12 mouse cellular contexts compared by ENCODE assay signal in genomic region chr5:142505695-142506423, GRCm38 (mm10). TPM values are rescaled to one million over a fixed set of nuclear protein-coding genes. Genes with fewer than 3 reads are reported as not detected.
A peak's percentile ranks its signal among the peaks of the same experiment; 100 is the strongest.
DNase-seq lines count a peak whose midpoint lies in the region; ATAC-seq and TF ChIP-seq lines count a peak whose summit lies in the region.
"Had no signal": no experiment of that assay in that cellular context is flagged by ENCODE, and none has a peak within 500 bp of the region (broad histone marks: within the 10 kb centered on the region; RNA-seq: fewer than 3 reads in every experiment).

No protein-coding gene starts in this region.

- H3K27ac ChIP-seq in hindbrain, postnatal 0 days: no peak overlapping the region
- no peak overlapping the region for H3K27ac ChIP-seq in hindbrain, embryonic 11.5 days (ENCODE audit: low read depth, low read length)
- H3K27ac ChIP-seq in embryonic facial prominence, embryonic 10.5 days (replicated peaks): no peak overlapping the region
- H3K27ac ChIP-seq: embryonic facial prominence, embryonic 13.5 days; liver, embryonic 13.5 days had no signal

- 0 out of 2 replicates have a peak, but pooled peaks cover 3% of the 10 kb centered on the region for H3K36me3 ChIP-seq in hindbrain, postnatal 0 days (ENCODE audit: insufficient read depth, low read length)
- H3K36me3 ChIP-seq in hindbrain, embryonic 11.5 days (ENCODE audit: control insufficient read depth, insufficient read depth, low read length): no peaks in the 10 kb centered on the region
- H3K36me3 ChIP-seq in C2C12 (ENCODE audit: control insufficient read depth, insufficient read depth): no peaks in the 10 kb centered on the region
- H3K36me3 ChIP-seq in embryonic facial prominence, embryonic 10.5 days (replicated peaks): no peaks in the 10 kb centered on the region
- H3K36me3 ChIP-seq: liver, embryonic 13.5 days had no signal

- ATAC-seq in hindbrain, postnatal 0 days: no peak
- no peak for ATAC-seq in hindbrain, embryonic 11.5 days (ENCODE audit: low FRiP score)

- peaks cover 14% of the 10 kb centered on the region for H3K4me1 ChIP-seq in hindbrain, postnatal 0 days (ENCODE audit: insufficient read depth, low read length)
- peaks cover 5% of the 10 kb centered on the region for H3K4me1 ChIP-seq in hindbrain, embryonic 11.5 days (replicated peaks; ENCODE audit: control insufficient read depth, insufficient read depth, low read length)
- peaks cover 30% of the 10 kb centered on the region for H3K4me1 ChIP-seq in embryonic facial prominence, embryonic 10.5 days
- H3K4me1 ChIP-seq: liver, embryonic 13.5 days had no signal

- no peak overlapping the region for H3K4me3 ChIP-seq in hindbrain, postnatal 0 days (ENCODE audit: low read length)
- no peak overlapping the region for H3K4me3 ChIP-seq in hindbrain, embryonic 11.5 days (ENCODE audit: low read depth, low read length)
- no peak overlapping the region for H3K4me3 ChIP-seq in C2C12 (ENCODE audit: insufficient read depth, poor library complexity, severe bottlenecking)
- H3K4me3 ChIP-seq in embryonic facial prominence, embryonic 10.5 days: no peak overlapping the region
- H3K4me3 ChIP-seq: embryonic facial prominence, embryonic 13.5 days; liver, embryonic 13.5 days had no signal

- no peak overlapping the region for H3K9ac ChIP-seq in hindbrain, postnatal 0 days (replicated peaks; ENCODE audit: low read length)
- no peak overlapping the region for H3K9ac ChIP-seq in hindbrain, embryonic 11.5 days (ENCODE audit: low read depth, low read length)
- H3K9ac ChIP-seq: embryonic facial prominence, embryonic 13.5 days; liver, embryonic 13.5 days had no signal

- no peaks in the 10 kb centered on the region for H3K79me3 ChIP-seq in C2C12 (ENCODE audit: low read depth)

- 79% methylated on average over 3 of the region's 3 CpGs for WGBS in hindbrain, postnatal 0 days
- 77% methylated on average over 3 of the region's 3 CpGs for WGBS in hindbrain, embryonic 11.5 days
- WGBS in embryonic facial prominence, embryonic 10.5 days: 74% methylated on average over 3 of the region's 3 CpGs

- H3K9me3 ChIP-seq in hindbrain, postnatal 0 days (ENCODE audit: low read length): no peaks in the 10 kb centered on the region
- no peaks in the 10 kb centered on the region for H3K9me3 ChIP-seq in hindbrain, embryonic 11.5 days (ENCODE audit: control insufficient read depth, low read length)
- H3K9me3 ChIP-seq in embryonic facial prominence, embryonic 10.5 days: no peaks in the 10 kb centered on the region
- H3K9me3 ChIP-seq: embryonic facial prominence, embryonic 13.5 days; liver, embryonic 13.5 days had no signal

- no peaks in the 10 kb centered on the region for H3K79me2 ChIP-seq in C2C12 (ENCODE audit: control insufficient read depth, insufficient read depth)

- H3K4me2 ChIP-seq in hindbrain, postnatal 0 days (ENCODE audit: low read depth, low read length): no peak overlapping the region
- H3K4me2 ChIP-seq in hindbrain, embryonic 11.5 days (replicated peaks; ENCODE audit: low read depth, low read length): no peak overlapping the region
- H3K4me2 ChIP-seq: embryonic facial prominence, embryonic 13.5 days; liver, embryonic 13.5 days had no signal

- no peaks in the 10 kb centered on the region for H3K27me3 ChIP-seq in hindbrain, postnatal 0 days (ENCODE audit: insufficient read depth, low read length)
- no peaks in the 10 kb centered on the region for H3K27me3 ChIP-seq in hindbrain, embryonic 11.5 days (ENCODE audit: control insufficient read depth, insufficient read depth, low read length)
- no peaks in the 10 kb centered on the region for H3K27me3 ChIP-seq in C2C12 (ENCODE audit: control insufficient read depth, insufficient read depth, insufficient read length)
- H3K27me3 ChIP-seq in embryonic facial prominence, embryonic 10.5 days (replicated peaks; ENCODE audit: low read depth, poor library complexity, severe bottlenecking): peaks cover 24% of the 10 kb centered on the region; the same call in 1 of the 2 replicates
- H3K27me3 ChIP-seq: embryonic facial prominence, embryonic 13.5 days had no signal

- TF ChIP-seq CTCF in hindbrain, postnatal 0 days (IDR thresholded peaks at IDR 0.05; ENCODE audit: low read depth): peak; percentile 57
- TF ChIP-seq CTCF in C2C12 (IDR thresholded peaks at IDR 0.05; ENCODE audit: control insufficient read depth, insufficient read depth, insufficient read length): peak; percentile 28
- 0 out of 2 replicates have a peak, but pooled peaks have one; percentile 19 for TF ChIP-seq CTCF in brain, embryonic 14.5 days (IDR thresholded peaks at IDR 0.05; ENCODE audit: borderline replicate concordance, extremely low read depth, insufficient read depth, insufficient read length)

- no peak for TF ChIP-seq POLR2A in brain, embryonic 14.5 days (IDR thresholded peaks at IDR 0.05; ENCODE audit: borderline replicate concordance, extremely low read depth, insufficient read depth, insufficient read length, poor library complexity, severe bottlenecking)

- H3ac ChIP-seq in C2C12 (ENCODE audit: control insufficient read depth, insufficient read length, low read depth): no peak overlapping the region

- peak; percentile 36 for DNase-seq in adrenal gland, adult 2 months
- no peak for DNase-seq in adrenal gland, postnatal 4 days (ENCODE audit: low spot score in 2 of 2)
- DNase-seq in hindbrain, postnatal 0 days (ENCODE audit: low spot score): no peak
- DNase-seq in hindbrain, embryonic 11.5 days (ENCODE audit: low spot score): no peak
- DNase-seq in brain, embryonic 14.5 days (ENCODE audit: low read depth): no peak
- no peak for DNase-seq in left cerebral cortex, adult 11 months (ENCODE audit: low spot score)
- DNase-seq in embryonic facial prominence, embryonic 10.5 days (ENCODE audit: low spot score): no peak
- DNase-seq: heart, postnatal 14 days; liver, embryonic 13.5 days; midbrain, embryonic 14.5 days had no signal

TF ChIP-seq in C2C12, 6 proteins besides CTCF, POLR2A, EP300 and RAD21:
- TF ChIP-seq MYOD1 (IDR thresholded peaks at IDR 0.05; ENCODE audit: control insufficient read depth, insufficient read length, low read depth): no peak
- no peak for TF ChIP-seq FOSL1 (IDR thresholded peaks at IDR 0.05; ENCODE audit: insufficient read depth, low read length, poor library complexity, severe bottlenecking)
- no peak for TF ChIP-seq USF1 (IDR thresholded peaks at IDR 0.05; ENCODE audit: low read depth)
- TF ChIP-seq CEBPB (IDR thresholded peaks at IDR 0.05; ENCODE audit: low read depth): no peak
- TF ChIP-seq MAX (IDR thresholded peaks at IDR 0.05): no peak
- TF ChIP-seq MYOG (IDR thresholded peaks at IDR 0.05; ENCODE audit: control insufficient read depth, extremely low read depth, insufficient read length): no peak

RNA-seq across cellular contexts. Expression of gene Papolb, which starts 24.0 kb away (rescaled TPM):
- total RNA-seq in adrenal gland, adult 2 months (2021): under 1 TPM; 0.09 to 0.21 TPM
- 0.03 TPM in 1 of 2 replicates, not detected in the other for polyA plus RNA-seq in adrenal gland, adult 2 months (2012; rRNA removed)
- total RNA-seq in adrenal gland, postnatal 4 days (2021): under 1 TPM; 0.11 to 0.25 TPM
- 0.32 and 0.37 TPM in 2 replicates for total RNA-seq in hindbrain, postnatal 0 days (2014; rRNA removed)
- polyA plus RNA-seq in hindbrain, postnatal 0 days (2015; fragmentation: Nextera tagmentation; extraction: Ambion mirVana): 0.14 and 0.16 TPM in 2 replicates
- 0.12 and 0.32 TPM in 2 replicates for polyA plus RNA-seq in hindbrain, embryonic 11.5 days (2014; fragmentation: Nextera tagmentation; extraction: Ambion mirVana)
- 0.07 TPM for polyA plus RNA-seq in C2C12 (2012; fragmentation: generic; extraction: Trizol)
- 0.34 and 0.49 TPM in 2 replicates for polyA plus RNA-seq in brain, embryonic 14.5 days (2012; rRNA removed)
- 0.05 and 0.20 TPM in 2 replicates for polyA plus RNA-seq in embryonic facial prominence, embryonic 10.5 days (2016; fragmentation: Nextera tagmentation; extraction: Ambion mirVana)
- polyA plus RNA-seq: liver, embryonic 13.5 days had no signal

RNA-seq across cellular contexts. Expression of gene Ap5z1, which starts 42.1 kb away (rescaled TPM):
- total RNA-seq in adrenal gland, adult 2 months (2021): 10 to 100 TPM; 18.5 to 22.7 TPM
- polyA plus RNA-seq in adrenal gland, adult 2 months (2012; rRNA removed): 75.8 and 77.7 TPM in 2 replicates
- total RNA-seq in adrenal gland, postnatal 4 days (2021): 10 to 100 TPM; 22.2 to 24.6 TPM
- 12.8 and 22.1 TPM in 2 replicates for total RNA-seq in hindbrain, postnatal 0 days (2014; rRNA removed)
- 7.5 and 7.9 TPM in 2 replicates for polyA plus RNA-seq in hindbrain, postnatal 0 days (2015; fragmentation: Nextera tagmentation; extraction: Ambion mirVana)
- polyA plus RNA-seq in hindbrain, embryonic 11.5 days (2014; fragmentation: Nextera tagmentation; extraction: Ambion mirVana): 9.2 and 9.6 TPM in 2 replicates
- polyA plus RNA-seq in C2C12 (2012; fragmentation: generic; extraction: Trizol): 6.6 TPM
- polyA plus RNA-seq in brain, embryonic 14.5 days (2012; rRNA removed): 26.2 and 35.1 TPM in 2 replicates
- polyA plus RNA-seq in embryonic facial prominence, embryonic 10.5 days (2016; fragmentation: Nextera tagmentation; extraction: Ambion mirVana): 14.1 and 14.8 TPM in 2 replicates

RNA-seq across cellular contexts. Expression of gene Radil, which starts 45.0 kb away (rescaled TPM):
- 1 to 10 TPM; 3.5 to 9.3 TPM for total RNA-seq in adrenal gland, adult 2 months (2021)
- 4.9 and 8.3 TPM in 2 replicates for polyA plus RNA-seq in adrenal gland, adult 2 months (2012; rRNA removed)
- total RNA-seq in adrenal gland, postnatal 4 days (2021): 1 to 10 TPM; 2.6 to 4.4 TPM
- total RNA-seq in hindbrain, postnatal 0 days (2014; rRNA removed): 17.7 and 20.0 TPM in 2 replicates
- polyA plus RNA-seq in hindbrain, postnatal 0 days (2015; fragmentation: Nextera tagmentation; extraction: Ambion mirVana): 11.9 and 12.4 TPM in 2 replicates
- polyA plus RNA-seq in hindbrain, embryonic 11.5 days (2014; fragmentation: Nextera tagmentation; extraction: Ambion mirVana): 2.6 and 2.8 TPM in 2 replicates
- 2.5 TPM for polyA plus RNA-seq in C2C12 (2012; fragmentation: generic; extraction: Trizol)
- 18.6 and 23.2 TPM in 2 replicates for polyA plus RNA-seq in brain, embryonic 14.5 days (2012; rRNA removed)
- 4.3 and 5.1 TPM in 2 replicates for polyA plus RNA-seq in embryonic facial prominence, embryonic 10.5 days (2016; fragmentation: Nextera tagmentation; extraction: Ambion mirVana)
